Mouse (Mus musculus): ENCODE data around the gene Mtch2. TPM values are rescaled to one million over a fixed set of nuclear protein-coding genes. Genes with fewer than 3 reads are reported as not detected.
"Not testable (repeated sequence)": the region's sequence is repeated elsewhere in the genome, so short reads cannot be mapped to it uniquely, and the experiment has no call there.

Mtch2 gene
- total RNA-seq, 2 experiments from 2014 or later, result 141 to 148 TPM

- no peak for DNase-seq
- intact Hi-C loops (cut with DNase I), result loop anchor here (10.0 kb wide), 1 partner anchor 153 kb away; no protein-coding TSS in a partner anchor
These were observed 14.5 kb downstream of the Mtch2 start for GRCm38 (mm10) chr2:90861486-90861885.

- no peak for DNase-seq
- intact Hi-C loops (cut with DNase I), result loop anchor here (10.0 kb wide), 1 partner anchor 151 kb away; no protein-coding TSS in a partner anchor
These were observed 17.2 kb downstream of the Mtch2 start for GRCm38 (mm10) chr2:90864184-90864583.

- intact Hi-C loops (cut with DNase I), result loop anchor here (5.0 to 10.0 kb wide), 2 partner anchors 148 to 191 kb away; no protein-coding TSS in a partner anchor
- DNase-seq, result peak; percentile 86
These were observed 19.6 kb downstream of the Mtch2 start for GRCm38 (mm10) chr2:90866524-90866923.

GRCm38 (mm10) chr2:90870136-90870601 is 23.2 kb downstream of the Mtch2 start:
- no peak for DNase-seq
- intact Hi-C loops (cut with DNase I), result no loop called here

GRCm38 (mm10) chr2:90871180-90871961 is 24.4 kb downstream of the Mtch2 start:
- no peak for DNase-seq

GRCm38 (mm10) chr2:90874025-90874424 is 27.1 kb downstream of the Mtch2 start:
- intact Hi-C loops (cut with DNase I), result no loop called here
- DNase-seq, result no peak

More at GRCm38 (mm10) chr2:90871180-90871961, 24.4 kb downstream of the Mtch2 start:
- intact Hi-C loops (cut with DNase I), result no loop called here

GRCm38 (mm10) chr2:90875239-90875638 is 28.3 kb downstream of the Mtch2 start:
- DNase-seq, result no peak
- intact Hi-C loops (cut with DNase I), result no loop called here

- no peak for DNase-seq
- intact Hi-C loops (cut with DNase I), result no loop called here
These were observed 30.8 kb downstream of the Mtch2 start for GRCm38 (mm10) chr2:90877584-90878259.

- intact Hi-C loops (cut with DNase I), result no loop called here
- no peak for DNase-seq
These were observed 32.5 kb downstream of the Mtch2 start for GRCm38 (mm10) chr2:90879419-90879818.

- no peak for DNase-seq
- intact Hi-C loops (cut with DNase I), result no loop called here
These were observed 33.3 kb downstream of the Mtch2 start for GRCm38 (mm10) chr2:90880144-90880785.

- intact Hi-C loops (cut with DNase I), result no loop called here
These were observed 34.9 kb downstream of the Mtch2 start for GRCm38 (mm10) chr2:90881824-90882223.

GRCm38 (mm10) chr2:90885218-90886041 is 38.5 kb downstream of the Mtch2 start, which contains the start of gene C1qtnf4:
Gene C1qtnf4 (plus strand): TSS chr2:90885860.
- DNase-seq, result peak; percentile 41
- intact Hi-C loops (cut with DNase I), result no loop called here

More at GRCm38 (mm10) chr2:90881824-90882223, 34.9 kb downstream of the Mtch2 start:
- DNase-seq, result no peak

- no peak for DNase-seq
- intact Hi-C loops (cut with DNase I), result no loop called here
These were observed 39.5 kb downstream of the Mtch2 start for GRCm38 (mm10) chr2:90886436-90886835.

- DNase-seq, result no peak
- intact Hi-C loops (cut with DNase I), result no loop called here
These were observed 40.7 kb downstream of the Mtch2 start for GRCm38 (mm10) chr2:90887627-90888026.

- peak; percentile 37 for DNase-seq
- intact Hi-C loops (cut with DNase I), result no loop called here
These were observed 42.9 kb downstream of the Mtch2 start for GRCm38 (mm10) chr2:90889550-90890548.

- intact Hi-C loops (cut with DNase I), result no loop called here
- no peak for DNase-seq
These were observed 46.8 kb downstream of the Mtch2 start for GRCm38 (mm10) chr2:90893673-90894298.

GRCm38 (mm10) chr2:90894299-90894677 is 47.3 kb downstream of the Mtch2 start:
- DNase-seq; intact Hi-C loops (cut with DNase I): not testable (repeated sequence)

- intact Hi-C loops (cut with DNase I), result no loop called here
- no peak for DNase-seq
These were observed 56.4 kb downstream of the Mtch2 start for GRCm38 (mm10) chr2:90903398-90903797.

Data from left cerebral cortex, postnatal 4 days (tissue).